Mouse (Mus musculus): Measurements from ENCODE around the gene E2f2. TPM values are rescaled to one million over a fixed set of nuclear protein-coding genes. Genes with fewer than 3 reads are reported as not detected.

The E2f2 gene
- polyA plus RNA-seq, 1 experiment from 2014 or later = 9.0 TPM

- H3K4me3 ChIP-seq (ENCODE audit: low read depth, low read length) = no peak overlapping the region
- peak overlapping the region; percentile 21 for H3K4me2 ChIP-seq
- no peak overlapping the region for H3K9ac ChIP-seq (ENCODE audit: low read depth, low read length)
Observed at GRCm38 (mm10) chr4:136186315-136186714, 14.1 kb downstream of the E2f2 start.

GRCm38 (mm10) chr4:136186739-136187472, 14.7 kb downstream of the E2f2 start:
- peaks cover 23% of the 10 kb centered on the region for H3K4me1 ChIP-seq (replicated peaks; ENCODE audit: control insufficient read depth, insufficient read depth, low read length)
- no peak overlapping the region for H3K4me3 ChIP-seq (ENCODE audit: low read depth, low read length)
- no peak for DNase-seq (ENCODE audit: low spot score)

More at GRCm38 (mm10) chr4:136186315-136186714, 14.1 kb downstream of the E2f2 start:
- peaks cover 25% of the 10 kb centered on the region for H3K4me1 ChIP-seq (replicated peaks; ENCODE audit: control insufficient read depth, insufficient read depth, low read length)
- H3K36me3 ChIP-seq (ENCODE audit: control insufficient read depth, insufficient read depth, low read length) = peaks cover 7% of the 10 kb centered on the region; the same call in 1 of the 2 replicates
- no peaks in the 10 kb centered on the region for H3K27me3 ChIP-seq (replicated peaks; ENCODE audit: control insufficient read depth, insufficient read depth, low read length)
- DNase-seq (ENCODE audit: low spot score) (no peak), ATAC-seq (replicated peaks; ENCODE audit: low FRiP score) (no peak)
- WGBS = 80% methylated on average over 8 of the region's 8 CpGs
- H3K27ac ChIP-seq (ENCODE audit: low read depth, low read length) = no peak overlapping the region
- no peaks in the 10 kb centered on the region for H3K9me3 ChIP-seq (ENCODE audit: control insufficient read depth, low read length)

GRCm38 (mm10) chr4:136188973-136189737, 17.0 kb downstream of the E2f2 start:
- Histone ChIP-seq H3K4me2 (peak overlapping the region; percentile 7; the same call in 1 of the 2 replicates), H3K4me3 (ENCODE audit: low read depth, low read length) (no peak overlapping the region), H3K4me1 (replicated peaks; ENCODE audit: control insufficient read depth, insufficient read depth, low read length) (peaks cover 28% of the 10 kb centered on the region), H3K9ac (ENCODE audit: low read depth, low read length) (peak overlapping the region; percentile 2; the same call in 1 of the 2 replicates), H3K27ac (ENCODE audit: low read depth, low read length) (peak overlapping the region; percentile 46; the same call in 1 of the 2 replicates), H3K36me3 (ENCODE audit: control insufficient read depth, insufficient read depth, low read length) (peaks cover 16% of the 10 kb centered on the region; the same call in 1 of the 2 replicates), H3K9me3 (ENCODE audit: control insufficient read depth, low read length) (no peaks in the 10 kb centered on the region), H3K27me3 (replicated peaks; ENCODE audit: control insufficient read depth, insufficient read depth, low read length) (no peaks in the 10 kb centered on the region)
- WGBS = 82% methylated on average over 6 of the region's 6 CpGs
- ATAC-seq (replicated peaks; ENCODE audit: low FRiP score) (no peak), DNase-seq (ENCODE audit: low spot score) (no peak)

More at GRCm38 (mm10) chr4:136186739-136187472, 14.7 kb downstream of the E2f2 start:
- H3K4me2 ChIP-seq = peak overlapping the region; percentile 21
- H3K27ac ChIP-seq (ENCODE audit: low read depth, low read length) = no peak overlapping the region
- WGBS = 75% methylated on average over 23 of the region's 23 CpGs
- no peaks in the 10 kb centered on the region for H3K27me3 ChIP-seq (replicated peaks; ENCODE audit: control insufficient read depth, insufficient read depth, low read length)
- peaks cover 12% of the 10 kb centered on the region; the same call in 1 of the 2 replicates for H3K36me3 ChIP-seq (ENCODE audit: control insufficient read depth, insufficient read depth, low read length)
- H3K9ac ChIP-seq (ENCODE audit: low read depth, low read length) = no peak overlapping the region
- no peaks in the 10 kb centered on the region for H3K9me3 ChIP-seq (ENCODE audit: control insufficient read depth, low read length)
- no peak for ATAC-seq (replicated peaks; ENCODE audit: low FRiP score)

GRCm38 (mm10) chr4:136189912-136190311, 17.7 kb downstream of the E2f2 start:
- WGBS = 76% methylated on average over 8 of the region's 8 CpGs
- H3K9ac ChIP-seq (ENCODE audit: low read depth, low read length) = peak overlapping the region; percentile 2; the same call in 1 of the 2 replicates
- no peaks in the 10 kb centered on the region for H3K27me3 ChIP-seq (replicated peaks; ENCODE audit: control insufficient read depth, insufficient read depth, low read length)
- H3K4me3 ChIP-seq (ENCODE audit: low read depth, low read length) = no peak overlapping the region
- DNase-seq (ENCODE audit: low spot score) = no peak
- peak overlapping the region; percentile 7 for H3K4me2 ChIP-seq
- peak; percentile 90 for ATAC-seq (replicated peaks; ENCODE audit: low FRiP score)
- H3K9me3 ChIP-seq (ENCODE audit: control insufficient read depth, low read length) = no peaks in the 10 kb centered on the region
- H3K36me3 ChIP-seq (ENCODE audit: control insufficient read depth, insufficient read depth, low read length) = peaks cover 14% of the 10 kb centered on the region; the same call in 1 of the 2 replicates
- peaks cover 28% of the 10 kb centered on the region for H3K4me1 ChIP-seq (replicated peaks; ENCODE audit: control insufficient read depth, insufficient read depth, low read length)
- H3K27ac ChIP-seq (ENCODE audit: low read depth, low read length) = peak overlapping the region; percentile 51

GRCm38 (mm10) chr4:136193571-136193970, 21.4 kb downstream of the E2f2 start:
- no peak overlapping the region for H3K9ac ChIP-seq (ENCODE audit: low read depth, low read length)
- no peaks in the 10 kb centered on the region for H3K27me3 ChIP-seq (replicated peaks; ENCODE audit: control insufficient read depth, insufficient read depth, low read length)
- H3K27ac ChIP-seq (ENCODE audit: low read depth, low read length) = no peak overlapping the region
- no peak for DNase-seq (ENCODE audit: low spot score)
- H3K36me3 ChIP-seq (ENCODE audit: control insufficient read depth, insufficient read depth, low read length) = peaks cover 10% of the 10 kb centered on the region; the same call in 1 of the 2 replicates
- H3K4me1 ChIP-seq (replicated peaks; ENCODE audit: control insufficient read depth, insufficient read depth, low read length) = peaks cover 16% of the 10 kb centered on the region; the same call in 1 of the 2 replicates
- no peak for ATAC-seq (replicated peaks; ENCODE audit: low FRiP score)
- H3K4me2 ChIP-seq = no peak overlapping the region
- no peaks in the 10 kb centered on the region for H3K9me3 ChIP-seq (ENCODE audit: control insufficient read depth, low read length)
- no peak overlapping the region for H3K4me3 ChIP-seq (ENCODE audit: low read depth, low read length)
- 86% methylated on average over 3 of the region's 3 CpGs for WGBS

- 55% methylated on average over 7 of the region's 7 CpGs for WGBS
- peaks cover 13% of the 10 kb centered on the region; the same call in 1 of the 2 replicates for H3K4me1 ChIP-seq (replicated peaks; ENCODE audit: control insufficient read depth, insufficient read depth, low read length)
- no peak overlapping the region for H3K4me3 ChIP-seq (ENCODE audit: low read depth, low read length)
- no peaks in the 10 kb centered on the region for H3K9me3 ChIP-seq (ENCODE audit: control insufficient read depth, low read length)
- no peak for DNase-seq (ENCODE audit: low spot score)
- peaks cover 10% of the 10 kb centered on the region; the same call in 1 of the 2 replicates for H3K36me3 ChIP-seq (ENCODE audit: control insufficient read depth, insufficient read depth, low read length)
- no peak for ATAC-seq (replicated peaks; ENCODE audit: low FRiP score)
- H3K4me2 ChIP-seq = no peak overlapping the region
- H3K27me3 ChIP-seq (replicated peaks; ENCODE audit: control insufficient read depth, insufficient read depth, low read length) = no peaks in the 10 kb centered on the region
- no peak overlapping the region for H3K27ac ChIP-seq (ENCODE audit: low read depth, low read length)
- no peak overlapping the region for H3K9ac ChIP-seq (ENCODE audit: low read depth, low read length)
Observed at GRCm38 (mm10) chr4:136195029-136195428, 22.8 kb downstream of the E2f2 start.

GRCm38 (mm10) chr4:136195629-136196028, 23.4 kb downstream of the E2f2 start:
- ATAC-seq (replicated peaks; ENCODE audit: low FRiP score) (no peak), DNase-seq (ENCODE audit: low spot score) (no peak)
- H3K4me2 ChIP-seq = no peak overlapping the region
- H3K27ac ChIP-seq (ENCODE audit: low read depth, low read length) = no peak overlapping the region
- H3K27me3 ChIP-seq (replicated peaks; ENCODE audit: control insufficient read depth, insufficient read depth, low read length) = no peaks in the 10 kb centered on the region
- H3K4me3 ChIP-seq (ENCODE audit: low read depth, low read length) = no peak overlapping the region
- no peaks in the 10 kb centered on the region for H3K9me3 ChIP-seq (ENCODE audit: control insufficient read depth, low read length)
- H3K4me1 ChIP-seq (replicated peaks; ENCODE audit: control insufficient read depth, insufficient read depth, low read length) = peaks cover 8% of the 10 kb centered on the region; the same call in 1 of the 2 replicates
- no peak overlapping the region for H3K9ac ChIP-seq (ENCODE audit: low read depth, low read length)
- 69% methylated on average over 9 of the region's 9 CpGs for WGBS
- peaks cover 10% of the 10 kb centered on the region; the same call in 1 of the 2 replicates for H3K36me3 ChIP-seq (ENCODE audit: control insufficient read depth, insufficient read depth, low read length)

- ATAC-seq (replicated peaks; ENCODE audit: low FRiP score) (no peak), DNase-seq (ENCODE audit: low spot score) (no peak)
- peaks cover 8% of the 10 kb centered on the region; the same call in 1 of the 2 replicates for H3K4me1 ChIP-seq (replicated peaks; ENCODE audit: control insufficient read depth, insufficient read depth, low read length)
- 87% methylated on average over 10 of the region's 10 CpGs for WGBS
- no peak overlapping the region for H3K9ac ChIP-seq (ENCODE audit: low read depth, low read length)
- no peak overlapping the region for H3K27ac ChIP-seq (ENCODE audit: low read depth, low read length)
- no peak overlapping the region for H3K4me3 ChIP-seq (ENCODE audit: low read depth, low read length)
- no peak overlapping the region for H3K4me2 ChIP-seq
- peaks cover 10% of the 10 kb centered on the region; the same call in 1 of the 2 replicates for H3K36me3 ChIP-seq (ENCODE audit: control insufficient read depth, insufficient read depth, low read length)
- H3K9me3 ChIP-seq (ENCODE audit: control insufficient read depth, low read length) = no peaks in the 10 kb centered on the region
- peaks cover 1% of the 10 kb centered on the region; the same call in 1 of the 2 replicates for H3K27me3 ChIP-seq (replicated peaks; ENCODE audit: control insufficient read depth, insufficient read depth, low read length)
Observed at GRCm38 (mm10) chr4:136196201-136196600, 24.0 kb downstream of the E2f2 start.

All from liver, embryonic 11.5 days (tissue).